Mouse (Mus musculus) G1E (cell line): ENCODE data around the gene Nif3l1.

ENCODE experiments used
- CTCF ChIP-seq: IDR thresholded peaks from 2 replicates; pipeline ENCODE4 v1.5.1; 2012; ENCODE audit warnings: low read depth, low read length, inconsistent platforms, mixed read lengths
- GATA1 ChIP-seq: IDR thresholded peaks from 2 replicates; pipeline ENCODE4 v1.6.1; 2012; ENCODE audit warnings: borderline replicate concordance, low read length, inconsistent platforms, mixed read lengths
- GATA2 ChIP-seq: IDR thresholded peaks from 2 replicates; pipeline ENCODE4 v1.6.1; 2012; ENCODE audit warnings: low read depth, low read length, inconsistent platforms, borderline replicate concordance
- POLR2AphosphoS5 ChIP-seq: IDR thresholded peaks from 2 replicates; pipeline ENCODE4 v1.6.1; 2012; ENCODE audit warnings: low read depth, low read length, inconsistent platforms; ENCODE audit not compliant: insufficient replicate concordance
- TAL1 ChIP-seq: conservative IDR thresholded peaks from 2 replicates; pipeline ENCODE4 v1.6.1; 2012; ENCODE audit warnings: low read depth, low read length, inconsistent platforms, mixed read lengths

DNA sequence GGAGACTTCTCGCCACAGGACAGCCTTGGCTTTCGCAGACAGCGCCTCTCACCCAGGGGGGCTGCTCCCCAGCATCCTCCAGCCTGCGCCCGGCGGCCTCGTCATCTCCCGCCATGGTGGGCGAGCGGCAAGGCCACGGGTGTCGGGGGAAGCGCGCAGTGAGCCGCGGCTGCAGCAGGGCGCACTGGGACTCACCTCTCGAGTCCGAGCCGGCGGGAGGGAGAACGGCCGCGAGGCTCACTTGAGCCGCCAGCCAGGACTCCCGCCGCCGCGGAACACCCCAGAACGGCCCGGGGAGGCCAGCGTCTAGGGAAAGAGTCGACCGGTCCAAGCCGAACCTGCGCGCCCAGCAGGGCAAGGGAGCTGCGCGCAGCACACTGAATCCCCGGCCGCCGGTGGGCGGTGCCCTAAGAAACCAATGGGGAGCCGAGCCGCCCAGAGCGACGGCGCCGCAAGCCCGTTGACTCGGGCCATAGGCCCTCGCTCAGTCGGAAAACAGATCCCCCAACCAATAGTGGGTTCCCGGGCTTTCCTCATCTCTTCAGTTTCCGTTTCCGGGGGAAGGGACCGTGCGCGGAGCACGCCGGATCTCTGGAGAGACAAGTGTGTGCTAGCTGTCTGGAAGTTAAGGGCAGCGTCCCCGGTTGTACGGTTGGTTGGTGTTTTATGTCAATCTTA is 59.8 kb downstream of the Nif3l1 start, which contains the start of gene Orc2:
- no peak for TF ChIP-seq CTCF
- TF ChIP-seq TAL1: no peak
- TF ChIP-seq GATA2: no peak
- no peak for TF ChIP-seq POLR2AphosphoS5
- no peak for TF ChIP-seq GATA1
